Mouse (Mus musculus) spleen, adult 2 months (tissue): ENCODE results near the gene Alkbh2.

Experiments
- CTCF ChIP-seq: fragments of 200-500 bp; IDR thresholded peaks from 2 replicates; pipeline ENCODE4 v1.5.1; 2011; ENCODE audit warnings: mild to moderate bottlenecking, inconsistent platforms; ENCODE audit not compliant: insufficient read depth, insufficient read length, insufficient replicate concordance; ENCODE audit errors: extremely low read depth
- POLR2A ChIP-seq: fragments of 200-500 bp; IDR thresholded peaks from 2 replicates; pipeline ENCODE4 v1.6.1; 2011; ENCODE audit warnings: low read depth, low read length, inconsistent platforms

- TF ChIP-seq CTCF = no peak
- no peak for TF ChIP-seq POLR2A
Observed at GRCm38 (mm10) chr5:114137481-114138276, 9.7 kb upstream of the Alkbh2 start.
